Mouse (Mus musculus) kidney, embryonic 14.5 days (tissue): ENCODE data around the gene Gm49383. TPM values are rescaled to one million over a fixed set of nuclear protein-coding genes. Genes with fewer than 3 reads are reported as not detected.
A peak's percentile ranks its signal among the peaks of the same experiment; 100 is the strongest.
"Not testable (repeated sequence)": the region's sequence is repeated elsewhere in the genome, so short reads cannot be mapped to it uniquely, and the experiment has no call there.

Experiments used
- ATAC-seq: fragments of 200-750 bp; cut with Nextera tagmentation; 2 replicates; pipeline ENCODE4 v1.8.0; 2017; ENCODE audit warnings: moderate number of reproducible peaks, mild to moderate bottlenecking, moderate TSS enrichment, moderate library complexity; ENCODE audit not compliant: low FRiP score, low TSS enrichment
- H3K27ac ChIP-seq: fragments of 300-500 bp; sonication (generic); 2 replicates; pipeline ENCODE4 v1.5.1; 2014; ENCODE audit warnings: low read depth, mild to moderate bottlenecking, low read length, moderate library complexity, mixed read lengths
- H3K27me3 ChIP-seq: fragments of 300-500 bp; sonication (generic); 2 replicates; pipeline ENCODE4 v1.6.1; 2014; ENCODE audit warnings: mild to moderate bottlenecking, low read length; ENCODE audit not compliant: control insufficient read depth, insufficient read depth
- H3K36me3 ChIP-seq: fragments of 300-500 bp; sonication (generic); 2 replicates; pipeline ENCODE4 v1.6.1; 2014; ENCODE audit warnings: low read length, mixed read lengths; ENCODE audit not compliant: control insufficient read depth, insufficient read depth
- H3K4me1 ChIP-seq: fragments of 300-500 bp; sonication (generic); 2 replicates; pipeline ENCODE4 v1.6.1; 2014; ENCODE audit warnings: low read length, mixed read lengths; ENCODE audit not compliant: control insufficient read depth, insufficient read depth
- H3K4me2 ChIP-seq: fragments of 300-500 bp; sonication (generic); replicated peaks from 2 replicates; pipeline ENCODE4 v1.6.1; 2014; ENCODE audit warnings: low read depth, mild to moderate bottlenecking, low read length
- H3K4me3 ChIP-seq: fragments of 300-500 bp; sonication (generic); 2 replicates; pipeline ENCODE4 v1.5.1; 2014; ENCODE audit warnings: mild to moderate bottlenecking, low read length
- H3K9ac ChIP-seq: fragments of 300-500 bp; sonication (generic); 2 replicates; pipeline ENCODE4 v1.6.1; 2014; ENCODE audit warnings: low read depth, mild to moderate bottlenecking, low read length, moderate library complexity
- H3K9me3 ChIP-seq: fragments of 300-500 bp; sonication (generic); 2 replicates; pipeline ENCODE4 v1.6.1; 2016; ENCODE audit warnings: low read length; ENCODE audit not compliant: control insufficient read depth
- WGBS: fragments of 180-500 bp; shearing (Covaris S2); extraction: QIAGEN DNeasy Blood & Tissue Kit; methylation state at CpG from one replicate; pipeline ENCODE4 v1.1.7; 2014; 5-methylcytosine and 5-hydroxymethylcytosine counted together
- polyA plus RNA-seq: library from polyadenylated mRNA; unstranded; fragments of >200 nt; fragmentation: Nextera tagmentation; extraction: Ambion mirVana; gene quantifications from 2 replicates; pipeline ENCODE4 v1.2.1, GENCODE M21; 2014

Gm49383 gene
- polyA plus RNA-seq, 1 experiment from 2014 or later = 33.4 TPM

DNA sequence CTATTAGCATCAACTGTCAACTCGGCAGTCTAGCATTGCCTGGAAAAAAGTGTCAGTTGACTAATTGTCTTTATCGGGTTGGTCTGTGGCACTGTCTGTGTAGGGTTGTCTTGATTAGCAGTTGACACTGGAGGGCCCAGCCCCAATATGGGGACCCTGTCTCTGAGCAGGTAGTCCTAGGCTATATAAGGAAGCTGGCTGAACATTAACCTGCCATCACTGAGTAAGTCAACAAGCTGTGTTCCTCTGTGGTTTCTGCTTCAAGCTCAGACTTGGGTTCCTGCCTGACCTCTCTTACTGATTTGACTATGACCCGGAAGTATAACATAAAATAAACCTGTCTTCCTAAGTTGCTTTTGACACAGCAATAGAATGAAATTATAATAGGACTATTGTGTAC is 20.9 kb downstream of the Gm49383 start:
- WGBS = 90% methylated on average over 3 of the region's 3 CpGs
- Histone ChIP-seq H3K9me3 (no peaks in the 10 kb centered on the region), H3K4me2 (no peak overlapping the region), H3K27ac (no peak overlapping the region), H3K36me3 (peaks cover 24% of the 10 kb centered on the region), H3K9ac (no peak overlapping the region), H3K4me1 (no peaks in the 10 kb centered on the region), H3K27me3 (no peaks in the 10 kb centered on the region), H3K4me3 (no peak overlapping the region)
- no peak for ATAC-seq

DNA sequence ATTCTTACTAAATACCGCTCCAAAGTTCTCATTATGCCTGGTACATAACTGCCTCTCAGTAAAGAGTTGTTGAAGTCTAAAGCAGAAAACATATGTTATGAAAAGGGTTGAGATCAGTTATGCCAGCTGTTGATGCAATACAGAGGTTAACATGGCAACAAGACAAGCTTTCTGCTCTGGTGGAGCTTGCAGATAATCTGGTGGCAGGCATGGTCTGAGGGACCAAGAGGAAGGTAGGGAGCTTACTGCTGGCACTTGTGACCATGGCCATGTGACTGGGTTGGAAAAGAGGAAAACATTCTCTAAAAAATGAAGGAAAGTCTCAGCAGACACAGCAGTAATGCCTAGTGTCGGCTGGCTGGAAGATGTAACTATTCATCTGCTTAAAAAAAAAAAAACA is 25.6 kb downstream of the Gm49383 start:
- Histone ChIP-seq H3K27ac (no peak overlapping the region), H3K4me2 (no peak overlapping the region), H3K36me3 (peaks cover 21% of the 10 kb centered on the region), H3K27me3 (no peaks in the 10 kb centered on the region), H3K4me3 (no peak overlapping the region), H3K9ac (no peak overlapping the region), H3K4me1 (peaks cover 6% of the 10 kb centered on the region; the same call in 1 of the 2 replicates), H3K9me3 (no peaks in the 10 kb centered on the region)
- WGBS = 86% methylated on average over 2 of the region's 2 CpGs
- ATAC-seq = no peak

DNA sequence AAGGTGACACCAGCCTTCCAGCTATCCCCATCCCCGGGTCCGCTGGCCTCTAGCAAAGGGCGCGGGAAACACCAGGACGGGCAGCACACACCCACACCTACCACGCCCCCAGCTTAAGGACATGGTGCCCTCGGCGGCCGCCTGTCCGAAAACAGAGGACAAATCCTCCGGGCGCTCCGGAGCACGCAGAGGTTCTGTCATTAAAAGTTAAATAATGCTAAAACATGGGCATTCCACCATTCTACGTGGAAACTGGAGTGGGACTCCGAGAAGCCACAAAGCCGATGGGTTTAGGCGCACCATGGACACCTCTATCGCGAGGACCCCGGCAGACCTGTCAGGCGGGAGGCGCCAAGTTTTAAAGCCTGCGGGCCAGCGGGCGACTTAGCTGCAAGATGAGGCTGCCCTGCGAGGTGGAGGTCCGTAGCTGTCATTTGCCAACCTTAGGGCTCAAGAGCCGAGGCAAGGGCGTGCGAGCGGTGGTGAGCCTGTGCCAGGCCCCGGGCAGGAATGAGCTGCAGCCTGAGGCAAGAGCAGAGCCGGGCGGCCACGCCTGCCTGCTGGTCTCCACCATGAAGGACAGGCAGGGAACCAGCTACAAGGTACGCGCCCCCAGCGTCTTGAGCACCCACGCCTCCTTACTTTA is 28.3 kb downstream of the Gm49383 start, which contains the start of gene Lrr1:
Lrr1 (plus strand) TSS at position 354 of the 646 bp plus-strand sequence.
- peak within 1 kb of the TSS; percentile 62; the same call in 1 of the 2 replicates for H3K27ac ChIP-seq
- no peaks in the 10 kb centered on the region for H3K9me3 ChIP-seq
- peak within 1 kb of the TSS; percentile 67 for H3K4me2 ChIP-seq
- H3K4me1 ChIP-seq = peaks cover 6% of the 10 kb centered on the region; the same call in 1 of the 2 replicates
- peak within 1 kb of the TSS; percentile 71 for H3K9ac ChIP-seq
- no peaks in the 10 kb centered on the region for H3K27me3 ChIP-seq
- ATAC-seq = peak; percentile 95
- peaks cover 8% of the 10 kb centered on the region; the same call in 1 of the 2 replicates for H3K36me3 ChIP-seq
- peak within 1 kb of the TSS; percentile 84 for H3K4me3 ChIP-seq
- under 1% methylated on average over 40 of the region's 40 CpGs for whole genome bisulfite sequencing

DNA sequence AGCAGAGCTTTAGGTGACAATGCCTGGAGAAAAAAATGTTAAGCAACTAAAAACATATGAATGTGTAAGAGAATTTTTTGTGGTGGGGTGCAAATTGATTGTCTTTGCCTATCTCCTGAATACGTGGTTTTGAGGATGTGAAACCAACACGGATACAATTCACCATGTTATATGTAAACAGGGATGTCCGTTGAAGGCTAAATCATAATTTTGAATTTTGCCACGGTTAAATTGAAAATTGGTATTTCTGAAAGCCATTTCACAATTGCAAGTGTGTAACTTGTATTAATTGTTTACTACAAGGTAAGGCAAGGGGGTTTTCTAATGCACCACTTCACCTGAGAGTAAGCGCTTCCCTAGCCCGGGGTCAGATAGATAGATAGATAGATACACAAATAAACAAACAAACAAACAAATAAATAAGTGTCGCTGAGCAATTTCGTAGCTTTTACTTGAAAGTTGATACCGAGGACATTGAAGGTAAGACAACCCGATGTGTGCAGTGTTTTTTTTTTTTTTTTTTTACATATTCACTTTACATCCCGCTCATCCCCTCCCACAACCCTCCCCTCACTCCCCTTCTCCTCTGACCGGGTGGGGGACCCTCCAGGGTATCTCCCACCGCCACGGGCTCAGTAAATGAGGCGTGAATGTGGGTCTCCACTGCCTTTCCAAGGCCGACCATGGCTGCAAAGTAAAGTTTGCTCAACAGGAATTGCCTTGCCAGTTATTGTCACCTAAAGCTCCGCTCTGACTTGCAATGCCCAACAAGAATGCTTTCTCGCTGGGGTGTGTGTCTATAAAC is 29.0 kb downstream of the Gm49383 start:
- 7% methylated on average over 18 of the region's 18 CpGs for WGBS
- Histone ChIP-seq H3K9ac (peak overlapping the region; percentile 71), H3K27me3 (no peaks in the 10 kb centered on the region), H3K4me3 (peak overlapping the region; percentile 84), H3K4me2 (peak overlapping the region; percentile 67), H3K9me3 (no peaks in the 10 kb centered on the region), H3K4me1 (peaks cover 6% of the 10 kb centered on the region; the same call in 1 of the 2 replicates), H3K27ac (peak overlapping the region; percentile 62; the same call in 1 of the 2 replicates), H3K36me3 (peaks cover 8% of the 10 kb centered on the region; the same call in 1 of the 2 replicates)
- peak; percentile 51; the same call in 1 of the 2 replicates for ATAC-seq

DNA sequence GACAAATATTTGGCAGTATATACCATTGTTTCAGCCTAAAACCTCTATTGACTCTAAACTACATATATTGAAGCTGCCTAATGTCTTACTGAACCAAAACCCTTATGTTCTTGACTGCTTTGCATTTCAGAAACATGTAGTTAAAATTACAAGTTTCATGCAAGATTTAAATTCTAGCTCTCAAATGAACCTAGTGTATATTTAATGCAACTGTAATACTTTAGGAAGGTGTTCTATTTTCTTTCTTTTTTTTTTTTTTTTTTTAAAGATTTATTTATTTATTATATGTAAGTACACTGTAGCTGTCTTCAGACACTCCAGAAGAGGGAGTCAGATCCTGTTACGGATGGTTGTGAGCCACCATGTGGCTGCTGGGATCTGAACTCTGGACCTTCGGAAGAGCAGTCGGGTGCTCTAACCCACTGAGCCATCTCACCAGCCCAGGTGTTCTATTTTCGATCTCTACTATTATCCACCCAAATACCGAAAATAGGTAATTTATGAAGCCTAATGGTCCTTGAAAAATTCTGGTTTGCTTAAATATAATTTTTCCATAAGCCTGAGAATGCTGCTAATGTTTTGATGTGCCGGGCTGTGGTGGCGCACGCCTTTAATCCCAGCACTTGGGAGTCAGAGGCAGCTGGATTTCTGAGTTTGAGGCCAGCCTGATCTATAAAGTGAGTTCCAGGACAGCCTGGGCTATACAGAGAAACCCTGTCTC is 29.9 kb downstream of the Gm49383 start:
- H3K27ac ChIP-seq, H3K27me3 ChIP-seq, H3K36me3 ChIP-seq, ATAC-seq, H3K4me2 ChIP-seq, H3K4me1 ChIP-seq, H3K9ac ChIP-seq, H3K9me3 ChIP-seq, H3K4me3 ChIP-seq: not testable (repeated sequence)
- 69% methylated on average over 8 of the region's 8 CpGs for WGBS

DNA sequence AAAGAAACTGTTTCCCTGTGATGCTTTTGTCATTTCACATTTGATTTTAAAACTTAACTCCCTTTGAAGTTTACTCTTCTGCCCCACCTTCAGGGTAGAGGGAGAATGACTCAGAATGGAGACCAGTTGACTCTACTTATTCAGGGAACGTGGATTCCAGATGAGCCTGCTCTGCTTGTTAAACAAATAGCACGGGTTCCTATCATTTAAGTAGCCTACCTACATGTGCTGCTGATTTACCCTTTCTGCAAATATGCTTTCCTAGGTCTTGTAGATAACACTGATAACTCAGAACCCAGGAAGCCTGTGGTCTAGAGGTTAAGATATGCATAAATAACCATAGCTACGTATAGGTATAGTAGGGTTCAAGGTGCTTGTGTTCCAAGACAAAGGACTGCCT is 32.0 kb downstream of the Gm49383 start:
- no peak overlapping the region for H3K9ac ChIP-seq

DNA sequence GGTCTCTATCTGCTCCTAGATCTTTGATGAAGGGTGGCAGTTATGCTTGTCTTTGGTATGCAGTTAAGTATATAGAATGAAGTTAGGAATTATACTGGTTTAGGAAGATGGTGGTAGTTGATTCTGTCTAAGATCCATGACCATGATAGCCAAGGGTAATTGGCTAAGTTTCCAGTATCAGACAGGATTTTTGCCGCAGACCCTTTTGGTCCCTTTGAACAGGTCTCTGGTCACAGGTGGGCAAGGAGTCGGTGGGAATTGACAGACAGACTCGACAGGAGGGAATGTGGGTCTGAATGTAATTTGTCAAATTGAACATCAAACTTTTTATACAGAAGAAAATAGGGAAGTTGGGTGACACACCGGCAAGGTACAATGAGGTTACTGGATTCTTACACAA is 33.3 kb downstream of the Gm49383 start:
- not testable (repeated sequence) for H3K4me3 ChIP-seq, H3K27ac ChIP-seq, H3K36me3 ChIP-seq, H3K4me1 ChIP-seq, H3K9me3 ChIP-seq, H3K9ac ChIP-seq, ATAC-seq, H3K27me3 ChIP-seq, H3K4me2 ChIP-seq
- 89% methylated on average over 4 of the region's 4 CpGs for WGBS

More for the DNA sequence above, 32.0 kb downstream of the Gm49383 start:
- Histone ChIP-seq H3K27me3 (no peaks in the 10 kb centered on the region), H3K4me1 (peaks cover 3% of the 10 kb centered on the region; the same call in 1 of the 2 replicates), H3K27ac (no peak overlapping the region), H3K9me3 (no peaks in the 10 kb centered on the region), H3K4me3 (no peak overlapping the region), H3K36me3 (no peaks in the 10 kb centered on the region), H3K4me2 (no peak overlapping the region)
- WGBS = 54% methylated on average over 3 of the region's 3 CpGs
- ATAC-seq = no peak

DNA sequence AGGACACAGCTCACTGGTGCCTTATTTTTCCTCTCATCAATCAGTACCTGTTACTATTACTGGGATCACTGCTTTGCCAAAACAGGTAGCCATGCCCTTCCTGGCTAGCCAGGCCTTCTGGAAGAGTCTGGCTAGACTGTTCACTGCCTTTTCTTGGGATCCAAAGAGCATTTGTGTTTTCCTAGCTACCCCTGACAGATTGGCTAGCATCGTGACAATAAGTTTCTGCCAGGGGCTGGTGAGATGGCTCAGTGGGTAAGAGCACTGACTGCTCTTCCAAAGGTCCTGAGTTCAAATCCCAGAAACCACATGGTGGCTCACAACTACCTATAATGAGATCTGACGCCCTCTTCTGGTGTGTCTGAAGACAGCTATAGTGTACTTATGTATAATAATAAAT is 36.2 kb downstream of the Gm49383 start:
- not testable (repeated sequence) for H3K9ac ChIP-seq, H3K4me3 ChIP-seq, H3K4me2 ChIP-seq, ATAC-seq, H3K4me1 ChIP-seq, H3K9me3 ChIP-seq, H3K27ac ChIP-seq, H3K27me3 ChIP-seq
- peaks cover 15% of the 10 kb centered on the region for H3K36me3 ChIP-seq
- WGBS = 76% methylated on average over 2 of the region's 2 CpGs
